Mouse (Mus musculus): ENCODE measurements around the gene Coq10a.

GRCm38 (mm10) chr10:128361836-128362235 lies 7.0 kb downstream of the Coq10a start:
- TF ChIP-seq POLR2A (IDR thresholded peaks at IDR 0.05; ENCODE audit: borderline replicate concordance, control insufficient read depth, low read depth, low read length): no peak
- TF ChIP-seq CTCF (IDR thresholded peaks at IDR 0.05; ENCODE audit: control insufficient read depth, insufficient read depth, low read length): no peak
